Mouse (Mus musculus): Measurements from ENCODE around the gene Igdcc4. TPM values are rescaled to one million over a fixed set of nuclear protein-coding genes. Genes with fewer than 3 reads are reported as not detected.
A peak's percentile ranks its signal among the peaks of the same experiment; 100 is the strongest.

The Igdcc4 gene
- polyA plus RNA-seq, 1 experiment: 0.15 TPM

GRCm38 (mm10) chr9:65084198-65084807 is 17.0 kb upstream of the Igdcc4 start:
- Histone ChIP-seq H3K4me3 (ENCODE audit: insufficient read depth, low read length) (no peak overlapping the region), H3K27ac (ENCODE audit: insufficient read depth, low read depth, low read length) (peak overlapping the region; percentile 63), H3K4me1 (ENCODE audit: control insufficient read depth, insufficient read depth, low read length) (peaks cover 34% of the 10 kb centered on the region)
- TF ChIP-seq CTCF (IDR thresholded peaks at IDR 0.05; ENCODE audit: low read depth, low read length) (no peak), POLR2A (IDR thresholded peaks at IDR 0.05; ENCODE audit: borderline replicate concordance, low read depth, low read length) (no peak)

GRCm38 (mm10) chr9:65085270-65085669 is 16.0 kb upstream of the Igdcc4 start:
- no peak overlapping the region for H3K4me3 ChIP-seq (ENCODE audit: insufficient read depth, low read length)
- peaks cover 34% of the 10 kb centered on the region for H3K4me1 ChIP-seq (ENCODE audit: control insufficient read depth, insufficient read depth, low read length)
- TF ChIP-seq CTCF (IDR thresholded peaks at IDR 0.05; ENCODE audit: low read depth, low read length) (no peak), POLR2A (IDR thresholded peaks at IDR 0.05; ENCODE audit: borderline replicate concordance, low read depth, low read length) (no peak)
- H3K27ac ChIP-seq (ENCODE audit: insufficient read depth, low read depth, low read length): no peak overlapping the region

- Histone ChIP-seq H3K4me1 (ENCODE audit: control insufficient read depth, insufficient read depth, low read length) (peaks cover 34% of the 10 kb centered on the region), H3K4me3 (ENCODE audit: insufficient read depth, low read length) (no peak overlapping the region), H3K27ac (ENCODE audit: insufficient read depth, low read depth, low read length) (no peak overlapping the region)
- TF ChIP-seq CTCF (IDR thresholded peaks at IDR 0.05; ENCODE audit: low read depth, low read length): no peak
- TF ChIP-seq POLR2A (IDR thresholded peaks at IDR 0.05; ENCODE audit: borderline replicate concordance, low read depth, low read length): no peak
Measured at GRCm38 (mm10) chr9:65086801-65087200, 14.5 kb upstream of the Igdcc4 start.

GRCm38 (mm10) chr9:65087490-65087889 is 13.8 kb upstream of the Igdcc4 start:
- Histone ChIP-seq H3K4me3 (ENCODE audit: insufficient read depth, low read length) (no peak overlapping the region), H3K4me1 (ENCODE audit: control insufficient read depth, insufficient read depth, low read length) (peaks cover 34% of the 10 kb centered on the region), H3K27ac (ENCODE audit: insufficient read depth, low read depth, low read length) (no peak overlapping the region)
- TF ChIP-seq CTCF (IDR thresholded peaks at IDR 0.05; ENCODE audit: low read depth, low read length) (no peak), POLR2A (IDR thresholded peaks at IDR 0.05; ENCODE audit: borderline replicate concordance, low read depth, low read length) (no peak)

GRCm38 (mm10) chr9:65094237-65094636 is 7.0 kb upstream of the Igdcc4 start:
- TF ChIP-seq CTCF (IDR thresholded peaks at IDR 0.05; ENCODE audit: low read depth, low read length) (no peak), POLR2A (IDR thresholded peaks at IDR 0.05; ENCODE audit: borderline replicate concordance, low read depth, low read length) (no peak)
- Histone ChIP-seq H3K27ac (ENCODE audit: insufficient read depth, low read depth, low read length) (no peak overlapping the region), H3K4me1 (ENCODE audit: control insufficient read depth, insufficient read depth, low read length) (no peaks in the 10 kb centered on the region), H3K4me3 (ENCODE audit: insufficient read depth, low read length) (no peak overlapping the region)

GRCm38 (mm10) chr9:65101686-65102376 is 545 bp downstream of the Igdcc4 start:
- H3K4me3 ChIP-seq (ENCODE audit: insufficient read depth, low read length): peak overlapping the region; percentile 56

GRCm38 (mm10) chr9:65102377-65103172 is 1.3 kb downstream of the Igdcc4 start:
- Histone ChIP-seq H3K27ac (ENCODE audit: insufficient read depth, low read depth, low read length) (no peak overlapping the region), H3K4me3 (ENCODE audit: insufficient read depth, low read length) (peak overlapping the region; percentile 56), H3K4me1 (ENCODE audit: control insufficient read depth, insufficient read depth, low read length) (no peaks in the 10 kb centered on the region)
- TF ChIP-seq POLR2A (IDR thresholded peaks at IDR 0.05; ENCODE audit: borderline replicate concordance, low read depth, low read length): no peak
- no peak for TF ChIP-seq CTCF (IDR thresholded peaks at IDR 0.05; ENCODE audit: low read depth, low read length)

More at GRCm38 (mm10) chr9:65101686-65102376, 545 bp downstream of the Igdcc4 start:
- no peak for TF ChIP-seq CTCF (IDR thresholded peaks at IDR 0.05; ENCODE audit: low read depth, low read length)
- no peak for TF ChIP-seq POLR2A (IDR thresholded peaks at IDR 0.05; ENCODE audit: borderline replicate concordance, low read depth, low read length)
- Histone ChIP-seq H3K4me1 (ENCODE audit: control insufficient read depth, insufficient read depth, low read length) (no peaks in the 10 kb centered on the region), H3K27ac (ENCODE audit: insufficient read depth, low read depth, low read length) (no peak overlapping the region)

- TF ChIP-seq CTCF (IDR thresholded peaks at IDR 0.05; ENCODE audit: low read depth, low read length): no peak
- TF ChIP-seq POLR2A (IDR thresholded peaks at IDR 0.05; ENCODE audit: borderline replicate concordance, low read depth, low read length): no peak
- no peak overlapping the region for H3K4me3 ChIP-seq (ENCODE audit: insufficient read depth, low read length)
Measured at GRCm38 (mm10) chr9:65103173-65103752, 2.0 kb downstream of the Igdcc4 start.

GRCm38 (mm10) chr9:65106821-65107220 is 5.5 kb downstream of the Igdcc4 start:
- TF ChIP-seq POLR2A (IDR thresholded peaks at IDR 0.05; ENCODE audit: borderline replicate concordance, low read depth, low read length) (no peak), CTCF (IDR thresholded peaks at IDR 0.05; ENCODE audit: low read depth, low read length) (no peak)
- Histone ChIP-seq H3K4me1 (ENCODE audit: control insufficient read depth, insufficient read depth, low read length) (no peaks in the 10 kb centered on the region), H3K27ac (ENCODE audit: insufficient read depth, low read depth, low read length) (no peak overlapping the region), H3K4me3 (ENCODE audit: insufficient read depth, low read length) (no peak overlapping the region)

More at GRCm38 (mm10) chr9:65103173-65103752, 2.0 kb downstream of the Igdcc4 start:
- no peak overlapping the region for H3K27ac ChIP-seq (ENCODE audit: insufficient read depth, low read depth, low read length)
- no peaks in the 10 kb centered on the region for H3K4me1 ChIP-seq (ENCODE audit: control insufficient read depth, insufficient read depth, low read length)

All from bone marrow macrophage, adult 2 months (primary cell).